Mouse (Mus musculus): ENCODE results near the gene Bdp1. TPM values are rescaled to one million over a fixed set of nuclear protein-coding genes. Genes with fewer than 3 reads are reported as not detected.
"Not testable (repeated sequence)": the region's sequence is repeated elsewhere in the genome, so short reads cannot be mapped to it uniquely, and the experiment has no call there.

Bdp1 gene
- polyA plus RNA-seq, 1 experiment from 2014 or later, result 24.9 TPM

GRCm38 (mm10) chr13:100107652-100108472, 4.0 kb upstream of the Bdp1 start, which contains the start of gene Serf1:
Serf1 (plus strand) TSS chr13:100108012.
- Histone ChIP-seq H3K9ac (ENCODE audit: low read length) (peak within 1 kb of the TSS; percentile 66), H3K9me3 (ENCODE audit: control insufficient read depth, low read length) (no peaks in the 10 kb centered on the region), H3K36me3 (ENCODE audit: control insufficient read depth, insufficient read depth, low read length) (peaks cover 5% of the 10 kb centered on the region; the same call in 1 of the 2 replicates), H3K27me3 (replicated peaks; ENCODE audit: control insufficient read depth, insufficient read depth, low read length) (no peaks in the 10 kb centered on the region), H3K4me1 (replicated peaks; ENCODE audit: control insufficient read depth, insufficient read depth, low read length) (peaks cover 10% of the 10 kb centered on the region), H3K4me3 (ENCODE audit: low read depth, low read length) (peak within 1 kb of the TSS; percentile 76), H3K27ac (ENCODE audit: low read depth) (peak within 1 kb of the TSS; percentile 57; the same call in 1 of the 2 replicates), H3K4me2 (ENCODE audit: low read length) (peak within 1 kb of the TSS; percentile 79)
- DNase-seq (ENCODE audit: low spot score) (peak; percentile 90), ATAC-seq (replicated peaks; ENCODE audit: low FRiP score, low TSS enrichment, low read depth) (peak; percentile 73)
- under 1% methylated on average over 75 of the region's 76 CpGs for WGBS

- Histone ChIP-seq H3K4me3 (ENCODE audit: low read depth, low read length) (peak overlapping the region; percentile 95), H3K27me3 (replicated peaks; ENCODE audit: control insufficient read depth, insufficient read depth, low read length) (no peaks in the 10 kb centered on the region), H3K9ac (ENCODE audit: low read length) (peak overlapping the region; percentile 82), H3K4me1 (replicated peaks; ENCODE audit: control insufficient read depth, insufficient read depth, low read length) (peaks cover 12% of the 10 kb centered on the region), H3K4me2 (ENCODE audit: low read length) (peak overlapping the region; percentile 91), H3K27ac (ENCODE audit: low read depth) (peak overlapping the region; percentile 66), H3K9me3 (ENCODE audit: control insufficient read depth, low read length) (no peaks in the 10 kb centered on the region), H3K36me3 (ENCODE audit: control insufficient read depth, insufficient read depth, low read length) (peaks cover 9% of the 10 kb centered on the region)
- no peak for DNase-seq (ENCODE audit: low spot score)
- ATAC-seq (replicated peaks; ENCODE audit: low FRiP score, low TSS enrichment, low read depth), result no peak
- 4% methylated on average over 15 of the region's 15 CpGs for WGBS
Measured at GRCm38 (mm10) chr13:100103052-100103658, 715 bp downstream of the Bdp1 start.

DNA sequence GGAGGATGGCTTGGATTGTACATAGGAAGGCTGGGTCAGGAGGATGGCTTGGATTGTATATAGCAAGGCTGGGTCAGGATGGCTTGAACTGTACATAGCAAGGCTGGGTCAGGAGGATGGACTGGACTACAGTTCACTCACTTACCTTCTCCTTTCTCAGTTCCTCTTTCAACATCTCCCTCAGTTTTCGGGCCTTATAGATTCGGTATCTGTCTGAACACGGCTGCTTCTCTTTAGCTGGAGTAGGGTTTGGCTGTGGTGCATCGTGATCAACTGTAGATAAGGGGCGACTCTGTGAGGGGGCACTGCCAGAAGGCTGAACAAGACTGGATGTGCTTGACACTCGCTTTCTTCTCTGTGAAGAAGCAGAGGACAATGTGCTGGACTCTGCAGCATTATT, 5.1 kb downstream of the Bdp1 start:
- WGBS, result 89% methylated on average over 6 of the region's 6 CpGs
- ATAC-seq (replicated peaks; ENCODE audit: low FRiP score, low TSS enrichment, low read depth), result no peak
- no peaks in the 10 kb centered on the region for H3K9me3 ChIP-seq (ENCODE audit: control insufficient read depth, low read length)
- peaks cover 49% of the 10 kb centered on the region for H3K36me3 ChIP-seq (ENCODE audit: control insufficient read depth, insufficient read depth, low read length)
- no peak for DNase-seq (ENCODE audit: low spot score)
- H3K9ac ChIP-seq (ENCODE audit: low read length), result no peak overlapping the region
- no peak overlapping the region for H3K4me3 ChIP-seq (ENCODE audit: low read depth, low read length)
- no peak overlapping the region for H3K4me2 ChIP-seq (ENCODE audit: low read length)
- H3K27me3 ChIP-seq (replicated peaks; ENCODE audit: control insufficient read depth, insufficient read depth, low read length), result no peaks in the 10 kb centered on the region
- peaks cover 10% of the 10 kb centered on the region for H3K4me1 ChIP-seq (replicated peaks; ENCODE audit: control insufficient read depth, insufficient read depth, low read length)
- no peak overlapping the region for H3K27ac ChIP-seq (ENCODE audit: low read depth)

- Histone ChIP-seq H3K4me3 (ENCODE audit: low read depth, low read length) (no peak overlapping the region), H3K27ac (ENCODE audit: low read depth) (no peak overlapping the region)
- 82% methylated on average over 8 of the region's 8 CpGs for WGBS
Measured at GRCm38 (mm10) chr13:100071473-100071872, 32.4 kb downstream of the Bdp1 start.

DNA sequence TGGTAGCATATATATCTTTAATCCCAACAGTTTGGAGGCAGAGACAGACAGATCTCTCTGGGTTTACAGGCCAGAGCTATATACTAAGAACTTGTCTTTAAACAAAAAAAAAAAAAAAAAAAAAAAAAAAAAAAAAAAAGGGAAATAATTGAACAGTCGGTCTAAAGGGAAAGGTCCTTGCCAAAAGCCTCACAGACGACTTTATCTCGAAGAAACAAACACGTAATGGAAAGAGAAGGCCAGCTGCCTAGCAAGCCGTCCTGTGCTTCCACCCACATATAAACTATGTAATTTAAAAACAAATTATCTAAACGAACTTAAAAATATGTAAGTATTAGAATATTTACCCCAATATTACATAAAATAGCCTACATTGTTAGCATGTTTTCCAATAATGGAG, 36.0 kb downstream of the Bdp1 start:
- Histone ChIP-seq H3K4me3 (ENCODE audit: low read depth, low read length) (no peak overlapping the region), H3K4me1 (replicated peaks; ENCODE audit: control insufficient read depth, insufficient read depth, low read length) (no peaks in the 10 kb centered on the region), H3K27me3 (replicated peaks; ENCODE audit: control insufficient read depth, insufficient read depth, low read length) (no peaks in the 10 kb centered on the region), H3K9ac (ENCODE audit: low read length) (no peak overlapping the region), H3K36me3 (ENCODE audit: control insufficient read depth, insufficient read depth, low read length) (peaks cover 88% of the 10 kb centered on the region), H3K4me2 (ENCODE audit: low read length) (no peak overlapping the region), H3K9me3 (ENCODE audit: control insufficient read depth, low read length) (no peaks in the 10 kb centered on the region), H3K27ac (ENCODE audit: low read depth) (no peak overlapping the region)
- DNase-seq (ENCODE audit: low spot score) (no peak), ATAC-seq (replicated peaks; ENCODE audit: low FRiP score, low TSS enrichment, low read depth) (no peak)
- WGBS, result 81% methylated on average over 6 of the region's 6 CpGs

More at GRCm38 (mm10) chr13:100071473-100071872, 32.4 kb downstream of the Bdp1 start:
- H3K27me3 ChIP-seq (replicated peaks; ENCODE audit: control insufficient read depth, insufficient read depth, low read length), result no peaks in the 10 kb centered on the region
- no peak overlapping the region for H3K9ac ChIP-seq (ENCODE audit: low read length)
- H3K36me3 ChIP-seq (ENCODE audit: control insufficient read depth, insufficient read depth, low read length), result peaks cover 90% of the 10 kb centered on the region
- no peak for DNase-seq (ENCODE audit: low spot score)
- no peaks in the 10 kb centered on the region for H3K4me1 ChIP-seq (replicated peaks; ENCODE audit: control insufficient read depth, insufficient read depth, low read length)
- ATAC-seq (replicated peaks; ENCODE audit: low FRiP score, low TSS enrichment, low read depth), result no peak
- H3K4me2 ChIP-seq (ENCODE audit: low read length), result no peak overlapping the region
- H3K9me3 ChIP-seq (ENCODE audit: control insufficient read depth, low read length), result no peaks in the 10 kb centered on the region

- DNase-seq (ENCODE audit: low spot score) (no peak), ATAC-seq (replicated peaks; ENCODE audit: low FRiP score, low TSS enrichment, low read depth) (no peak)
- H3K4me2 ChIP-seq (ENCODE audit: low read length), result no peak overlapping the region
- H3K4me3 ChIP-seq (ENCODE audit: low read depth, low read length), result no peak overlapping the region
- H3K9ac ChIP-seq (ENCODE audit: low read length), result no peak overlapping the region
- H3K36me3 ChIP-seq (ENCODE audit: control insufficient read depth, insufficient read depth, low read length), result peaks cover 91% of the 10 kb centered on the region
- H3K27me3 ChIP-seq (replicated peaks; ENCODE audit: control insufficient read depth, insufficient read depth, low read length), result no peaks in the 10 kb centered on the region
- H3K27ac ChIP-seq (ENCODE audit: low read depth), result no peak overlapping the region
- no peaks in the 10 kb centered on the region for H3K4me1 ChIP-seq (replicated peaks; ENCODE audit: control insufficient read depth, insufficient read depth, low read length)
- 96% methylated on average over 3 of the region's 3 CpGs for WGBS
- H3K9me3 ChIP-seq (ENCODE audit: control insufficient read depth, low read length), result no peaks in the 10 kb centered on the region
Measured at GRCm38 (mm10) chr13:100063936-100064335, 39.9 kb downstream of the Bdp1 start.

- H3K36me3 ChIP-seq (ENCODE audit: control insufficient read depth, insufficient read depth, low read length), result peaks cover 91% of the 10 kb centered on the region
- H3K27ac ChIP-seq (ENCODE audit: low read depth); H3K4me3 ChIP-seq (ENCODE audit: low read depth, low read length); ATAC-seq (replicated peaks; ENCODE audit: low FRiP score, low TSS enrichment, low read depth); H3K4me2 ChIP-seq (ENCODE audit: low read length); H3K4me1 ChIP-seq (replicated peaks; ENCODE audit: control insufficient read depth, insufficient read depth, low read length); DNase-seq (ENCODE audit: low spot score); H3K9ac ChIP-seq (ENCODE audit: low read length); H3K9me3 ChIP-seq (ENCODE audit: control insufficient read depth, low read length); H3K27me3 ChIP-seq (replicated peaks; ENCODE audit: control insufficient read depth, insufficient read depth, low read length): not testable (repeated sequence)
- 96% methylated on average over 8 of the region's 8 CpGs for WGBS
Measured at GRCm38 (mm10) chr13:100057738-100058137, 46.1 kb downstream of the Bdp1 start.

DNA sequence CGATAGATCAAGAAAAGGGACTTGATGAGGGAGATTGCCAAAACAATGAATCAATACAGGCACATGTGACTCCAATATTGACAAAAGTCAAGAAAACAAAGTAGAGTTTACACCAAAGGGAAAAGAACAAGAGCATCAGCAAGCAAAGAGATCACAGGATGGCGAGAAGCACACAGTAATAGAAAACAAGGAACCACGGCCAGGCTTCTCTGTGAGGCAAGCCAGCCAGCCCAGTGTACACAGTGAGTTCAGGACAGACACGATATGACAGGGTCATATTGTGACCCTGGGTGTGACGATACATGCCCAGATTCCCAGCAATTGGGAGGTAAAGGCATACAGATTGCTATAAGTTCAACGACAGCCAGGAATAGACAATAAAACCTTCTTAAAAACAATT, 77.9 kb downstream of the Bdp1 start:
- Histone ChIP-seq H3K27me3 (replicated peaks; ENCODE audit: control insufficient read depth, insufficient read depth, low read length) (no peaks in the 10 kb centered on the region), H3K4me1 (replicated peaks; ENCODE audit: control insufficient read depth, insufficient read depth, low read length) (no peaks in the 10 kb centered on the region), H3K9me3 (ENCODE audit: control insufficient read depth, low read length) (no peaks in the 10 kb centered on the region), H3K27ac (ENCODE audit: low read depth) (no peak overlapping the region), H3K4me2 (ENCODE audit: low read length) (no peak overlapping the region), H3K9ac (ENCODE audit: low read length) (no peak overlapping the region), H3K4me3 (ENCODE audit: low read depth, low read length) (no peak overlapping the region), H3K36me3 (ENCODE audit: control insufficient read depth, insufficient read depth, low read length) (peaks cover 87% of the 10 kb centered on the region)
- 81% methylated on average over 6 of the region's 6 CpGs for WGBS
- ATAC-seq (replicated peaks; ENCODE audit: low FRiP score, low TSS enrichment, low read depth) (no peak), DNase-seq (ENCODE audit: low spot score) (no peak)

Data from intestine, embryonic 14.5 days (tissue).